Mouse (Mus musculus): ENCODE data around the gene Ric3.

DNA sequence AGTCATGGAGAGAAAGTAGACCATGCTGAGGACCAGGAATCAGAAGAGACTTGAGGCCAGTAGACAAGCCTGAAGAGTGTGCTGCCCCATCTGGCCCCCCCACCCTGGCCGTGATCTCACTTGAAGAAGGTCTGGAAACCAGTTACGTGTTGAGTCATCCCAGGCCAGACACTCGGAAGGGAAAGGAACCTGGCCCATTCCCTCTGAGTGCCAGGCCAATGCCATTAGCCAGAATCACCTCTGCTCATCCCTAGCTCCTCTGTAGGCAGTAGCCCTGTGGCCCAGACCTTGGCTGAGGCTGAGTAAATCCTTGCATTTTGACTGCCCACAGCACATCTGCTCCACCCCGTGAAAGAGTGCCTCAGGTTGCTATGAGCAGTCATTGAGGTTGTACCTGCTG, 81.2 kb downstream of the Ric3 start:
- TF ChIP-seq POLR2A (IDR thresholded peaks at IDR 0.05; ENCODE audit: low read depth, low read length) (no peak), CTCF (IDR thresholded peaks at IDR 0.05; ENCODE audit: extremely low read depth, insufficient read depth, insufficient read length, insufficient replicate concordance) (no peak)
